Mouse (Mus musculus) B cell, adult 2 months (primary cell): ENCODE data around the gene Adgrf2.

Experiments used
- DNase-seq, 2 experiments: peaks; one replicate each; pipeline ENCODE4 v3.0.0; 2022

Adgrf2 gene

GRCm38 (mm10) chr17:42741801-42742217 is at the start of gene Adgrf2:
Gene Adgrf2 (minus strand): TSS chr17:42742179.
- DNase-seq, result no peak

GRCm38 (mm10) chr17:42790787-42791186 is 48.8 kb upstream of the Adgrf2 start:
- DNase-seq, result no peak

- DNase-seq, result no peak
These were observed 47.7 kb upstream of the Adgrf2 start for GRCm38 (mm10) chr17:42789723-42790122.

DNA sequence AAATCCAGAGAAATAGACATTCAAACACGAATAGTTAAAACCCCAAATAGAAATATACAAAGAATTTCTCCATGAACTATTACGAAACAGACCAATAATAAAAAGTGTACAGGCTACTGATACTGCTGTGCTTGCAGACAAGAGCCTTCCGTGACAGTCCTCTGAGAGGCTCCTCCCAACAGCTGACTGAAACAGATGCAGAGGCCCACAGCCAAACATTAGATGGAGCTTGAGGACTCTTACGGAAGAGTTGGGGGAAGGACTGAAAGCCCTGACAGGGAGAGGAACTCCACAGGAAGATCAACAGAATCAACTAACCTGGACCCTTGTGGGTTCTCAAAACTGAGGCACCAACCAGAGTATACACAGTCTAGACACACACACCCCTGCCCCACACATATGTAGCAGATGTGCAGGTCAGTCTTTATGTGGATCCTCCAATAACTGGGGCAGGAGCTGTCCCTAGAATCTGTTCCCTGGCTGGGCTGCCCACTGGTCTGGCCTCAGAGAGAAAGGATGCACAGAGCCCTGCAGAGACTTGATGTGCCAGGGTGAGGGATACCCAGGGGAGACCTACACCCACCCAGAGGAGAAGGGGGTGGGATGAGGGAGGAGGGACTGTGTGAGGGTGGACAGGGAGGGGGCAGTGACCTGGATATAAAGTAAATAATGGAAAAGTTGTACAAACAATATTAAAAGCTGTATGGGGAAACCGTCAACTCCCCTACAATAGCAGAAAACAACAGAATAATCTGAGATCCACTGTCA is 46.9 kb upstream of the Adgrf2 start:
- DNase-seq, result no peak

- peak; percentile 58 to 62 for DNase-seq
These were observed 40.3 kb upstream of the Adgrf2 start for GRCm38 (mm10) chr17:42782156-42782757.

DNA sequence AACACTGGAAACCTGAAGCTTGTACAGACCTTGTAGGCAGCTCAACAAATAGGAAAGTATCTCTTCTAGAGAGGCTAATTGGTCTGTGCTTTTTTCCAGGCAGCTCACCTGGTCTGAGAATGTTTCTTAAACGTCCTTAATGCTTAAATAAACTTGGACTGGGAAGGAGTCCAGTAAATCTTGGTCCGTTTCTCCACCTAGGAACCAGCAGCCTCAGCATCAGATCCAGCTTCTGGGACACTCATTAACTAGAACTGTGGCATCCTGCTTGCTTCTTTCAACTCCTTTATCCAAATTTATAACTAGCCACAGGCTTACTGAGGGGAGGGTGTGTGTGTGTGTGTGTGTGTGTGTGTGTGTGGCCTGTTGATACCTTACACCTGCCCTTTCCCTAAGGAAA is 11.8 kb upstream of the Adgrf2 start:
- DNase-seq, result no peak

GRCm38 (mm10) chr17:42752173-42752572 is 10.2 kb upstream of the Adgrf2 start:
- DNase-seq, result no peak

DNA sequence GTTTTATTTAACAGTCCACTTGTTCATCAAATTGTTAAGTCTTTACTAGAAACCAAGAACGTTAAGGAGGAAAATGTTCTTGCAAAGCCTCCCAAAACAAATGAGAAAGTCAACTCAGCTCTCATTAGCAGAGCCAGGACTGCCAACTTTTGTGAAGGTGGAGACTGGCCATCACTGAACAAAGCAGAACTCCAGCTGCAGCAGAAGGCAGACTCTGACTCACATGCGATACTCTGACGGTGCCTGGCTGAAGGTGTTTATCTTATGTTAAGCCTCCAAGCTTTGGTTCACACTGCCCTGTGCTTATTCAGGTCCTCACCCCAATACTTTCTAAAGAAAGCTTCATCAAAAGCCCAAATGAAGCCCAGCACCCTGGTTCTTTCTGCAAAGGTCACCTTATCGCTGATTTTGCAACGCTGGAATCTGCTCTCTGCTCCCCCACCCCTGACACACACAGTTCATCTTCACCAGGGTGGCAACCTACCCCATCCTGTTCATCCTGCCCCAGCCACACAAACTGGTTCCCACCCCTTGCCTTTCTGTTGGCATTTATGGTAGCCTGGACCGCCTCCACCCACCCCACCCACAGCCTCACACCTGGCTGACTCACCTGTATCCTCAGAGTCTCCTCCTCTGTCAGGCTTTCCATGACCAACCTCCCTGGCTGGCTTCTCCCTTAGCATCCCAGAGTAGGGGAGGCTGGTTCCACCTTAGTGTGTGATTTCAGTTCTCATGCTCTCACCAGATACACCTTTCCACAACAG is 3.9 kb upstream of the Adgrf2 start:
- no peak for DNase-seq

DNA sequence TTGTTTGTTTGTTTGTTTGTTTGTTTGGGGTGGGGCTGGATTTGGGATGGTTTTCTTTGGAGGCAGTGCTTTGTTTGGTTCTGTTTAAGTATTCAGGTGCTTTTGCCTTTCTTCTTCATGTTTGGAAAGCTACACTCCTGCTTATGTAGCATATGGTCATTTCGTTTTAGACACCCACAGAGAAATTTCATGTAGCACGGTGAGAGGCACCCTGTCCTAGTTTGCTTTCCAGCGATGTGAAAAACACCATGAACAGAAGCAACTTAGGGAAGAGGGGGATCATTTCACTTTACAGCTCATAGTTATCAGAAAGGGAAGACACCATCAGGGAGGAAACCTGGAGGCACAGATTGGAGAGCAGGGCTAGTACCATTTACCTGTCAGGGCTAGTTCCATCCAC is 844 bp upstream of the Adgrf2 start:
- DNase-seq, result no peak

DNA sequence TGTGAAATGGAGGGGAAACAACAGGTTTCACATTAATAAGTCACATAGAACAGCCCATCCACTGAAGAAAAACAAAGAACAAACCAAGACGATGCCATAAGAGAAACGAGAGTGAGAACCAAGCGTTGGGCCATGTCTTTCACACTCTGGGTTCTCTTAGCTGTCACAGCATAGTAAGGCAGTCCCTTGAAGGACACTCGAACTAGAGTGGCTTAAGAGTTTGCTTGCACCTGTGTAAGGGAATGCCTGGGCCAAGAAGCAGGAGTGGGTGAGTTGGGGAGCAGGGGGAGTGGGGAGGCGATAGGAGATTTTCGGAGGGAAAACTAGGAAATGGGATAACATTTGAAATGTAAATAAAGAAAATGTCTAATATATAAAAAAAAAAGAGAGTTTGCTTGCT is 3.2 kb downstream of the Adgrf2 start:
- DNase-seq, result no peak

GRCm38 (mm10) chr17:42717161-42717560 is 24.8 kb downstream of the Adgrf2 start:
- DNase-seq, result no peak

GRCm38 (mm10) chr17:42714991-42715390 is 27.0 kb downstream of the Adgrf2 start:
- no peak for DNase-seq

DNA sequence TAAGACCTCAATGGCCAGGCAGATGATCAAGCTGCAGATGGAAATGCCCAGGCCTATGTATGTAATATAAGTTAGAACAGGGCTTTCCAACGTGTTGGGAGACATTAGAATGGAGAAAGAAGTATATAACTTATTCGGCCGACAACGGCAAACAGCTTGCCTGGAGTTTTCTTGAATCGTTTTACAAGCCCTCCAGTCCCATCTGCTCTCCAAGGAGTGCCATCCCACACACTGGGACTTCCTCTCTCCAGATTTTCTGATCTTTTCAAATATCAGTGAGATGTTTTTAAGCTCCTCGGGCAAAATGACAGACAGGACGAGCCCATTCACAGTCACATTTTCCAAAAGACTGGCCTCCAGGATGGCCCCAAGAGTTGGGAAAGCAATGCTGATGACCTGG is 31.3 kb downstream of the Adgrf2 start:
- DNase-seq, result no peak

DNA sequence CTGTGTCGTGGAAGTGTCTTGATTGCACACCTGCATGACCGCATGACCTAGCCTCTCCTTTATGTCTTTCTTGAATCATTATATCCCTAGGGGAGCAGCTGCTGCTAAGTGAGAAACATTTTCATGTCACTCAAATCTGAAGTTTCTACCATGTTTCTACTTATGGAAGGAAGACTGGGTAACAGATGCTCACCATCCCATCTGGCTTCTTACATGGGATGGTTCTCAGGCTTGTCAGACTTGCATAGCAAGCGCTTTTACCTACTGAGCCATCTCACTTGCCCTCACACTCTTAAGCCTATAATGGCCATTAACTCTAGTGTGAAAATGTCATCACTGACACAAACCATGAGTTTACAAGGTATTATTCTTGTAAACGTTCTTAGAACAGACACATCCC is 36.4 kb downstream of the Adgrf2 start:
- DNase-seq, result no peak

DNA sequence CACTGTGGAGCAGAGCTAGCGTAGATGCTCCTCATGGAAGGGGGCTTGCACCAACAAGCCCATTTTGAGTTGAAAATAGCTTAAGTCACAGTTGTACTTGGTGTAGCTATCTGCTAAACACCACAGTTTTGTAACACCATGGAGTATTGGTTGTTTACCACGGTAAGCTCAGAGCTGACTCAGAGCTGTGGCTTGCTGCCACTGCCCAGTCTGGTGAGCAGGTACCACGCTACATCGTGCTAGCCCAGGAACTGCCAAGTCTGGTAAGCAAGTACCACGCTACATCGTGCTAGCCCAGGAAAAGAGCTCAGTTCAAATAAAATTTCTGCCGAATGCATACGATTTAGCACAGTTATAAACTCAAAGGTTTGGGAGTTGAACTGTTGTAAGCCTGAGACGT is 39.8 kb downstream of the Adgrf2 start:
- no peak for DNase-seq

DNA sequence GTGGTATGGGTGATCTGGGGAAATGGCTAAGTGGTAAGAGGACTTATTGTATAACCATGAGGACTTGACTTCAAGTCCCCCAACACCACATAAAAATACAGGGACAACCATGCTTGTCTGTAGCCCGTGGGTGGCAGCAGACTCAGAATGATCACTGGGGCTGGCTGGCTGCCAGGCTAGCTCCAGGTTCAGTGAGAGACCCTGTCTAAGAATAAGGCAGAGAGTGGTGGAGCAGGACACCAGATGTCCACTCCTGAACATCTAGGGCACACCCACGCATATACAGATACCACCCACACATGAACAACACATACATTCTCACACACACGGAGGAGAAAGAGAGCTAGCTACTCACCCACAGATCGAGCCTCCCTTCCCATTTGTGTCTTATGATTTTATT is 47.2 kb downstream of the Adgrf2 start:
- no peak for DNase-seq

DNA sequence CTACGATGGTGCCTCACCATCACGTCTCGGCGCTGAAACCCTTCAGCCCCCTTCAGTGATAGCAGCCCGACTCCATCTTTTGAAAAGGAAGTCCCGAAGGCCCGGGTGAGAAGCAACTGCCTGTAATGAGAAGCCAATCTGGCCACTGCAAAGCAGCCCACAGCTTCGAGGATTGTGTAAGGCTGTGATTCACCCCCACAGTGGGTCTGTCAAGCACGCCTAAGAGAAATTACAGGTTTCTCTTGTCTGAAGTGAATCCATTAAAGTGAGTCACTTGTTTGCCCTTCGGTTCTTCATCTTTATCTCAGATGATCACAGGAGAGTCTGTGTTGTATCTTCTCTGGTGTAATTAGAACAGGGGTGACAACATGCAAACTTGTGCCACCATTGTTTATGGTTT is 49.8 kb downstream of the Adgrf2 start, which contains the start of gene Adgrf4:
Adgrf4 (minus strand) TSS at position 149 of the 400 bp plus-strand sequence.
- no peak for DNase-seq

GRCm38 (mm10) chr17:42690531-42690930 is 51.4 kb downstream of the Adgrf2 start:
- no peak for DNase-seq
